Comparison of ENCODE assay signal across 30 mouse cellular contexts in the genomic region with DNA sequence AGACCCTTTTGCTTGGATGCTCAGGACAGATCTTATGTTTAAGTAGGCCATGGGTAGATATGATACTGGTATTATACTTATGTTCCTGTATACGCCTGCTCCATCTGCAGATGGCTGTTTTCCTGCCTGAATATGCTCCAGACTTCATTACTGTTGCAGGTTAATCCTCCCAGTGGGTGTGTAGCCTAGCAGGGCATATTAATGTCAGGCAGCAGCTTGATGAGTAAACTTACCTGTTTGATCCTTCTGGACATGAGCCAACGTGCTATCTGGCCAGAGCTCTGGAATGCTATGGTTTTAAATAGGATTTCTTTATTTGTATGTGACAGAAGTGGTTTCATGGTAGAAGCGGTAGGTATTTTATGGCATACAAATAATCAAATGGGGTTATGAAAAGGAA.
DNase-seq lines count a peak whose midpoint lies in the region; ATAC-seq and TF ChIP-seq lines count a peak whose summit lies in the region.
"Had no signal": no experiment of that assay in that cellular context is flagged by ENCODE, and none has a peak within 500 bp of the region (broad histone marks: within the 10 kb centered on the region; RNA-seq: fewer than 3 reads in every experiment).

No protein-coding gene starts in this region.

- no peaks in the 10 kb centered on the region for H3K27me3 ChIP-seq in embryonic facial prominence, embryonic 11.5 days (ENCODE audit: control insufficient read depth, insufficient read depth, low read length)
- H3K27me3 ChIP-seq in embryonic facial prominence, embryonic 10.5 days (replicated peaks; ENCODE audit: low read depth, poor library complexity, severe bottlenecking), result no peaks in the 10 kb centered on the region
- H3K27me3 ChIP-seq in midbrain, embryonic 14.5 days (ENCODE audit: control insufficient read depth, insufficient read depth, low read length), result no peaks in the 10 kb centered on the region
- no peaks in the 10 kb centered on the region for H3K27me3 ChIP-seq in midbrain, embryonic 15.5 days (replicated peaks)
- H3K27me3 ChIP-seq in embryonic facial prominence, embryonic 13.5 days, result no peaks in the 10 kb centered on the region
- H3K27me3 ChIP-seq in intestine, embryonic 16.5 days (replicated peaks; ENCODE audit: control insufficient read depth, insufficient read depth, low read length), result no peaks in the 10 kb centered on the region
- no peaks in the 10 kb centered on the region for H3K27me3 ChIP-seq in lung, postnatal 0 days (replicated peaks; ENCODE audit: insufficient read depth, low read length)
- H3K27me3 ChIP-seq: embryonic facial prominence, embryonic 15.5 days; forebrain, embryonic 13.5 days; liver, embryonic 15.5 days; megakaryocyte, embryonic 14.5 days; midbrain, embryonic 13.5 days; Patski; stomach, embryonic 15.5 days had no signal

- no peak overlapping the region for H3K4me3 ChIP-seq in embryonic facial prominence, embryonic 11.5 days (ENCODE audit: low read depth, low read length)
- no peak overlapping the region for H3K4me3 ChIP-seq in embryonic facial prominence, embryonic 10.5 days
- no peak overlapping the region for H3K4me3 ChIP-seq in midbrain, embryonic 14.5 days (replicated peaks; ENCODE audit: low read depth, low read length)
- no peak overlapping the region for H3K4me3 ChIP-seq in midbrain, embryonic 15.5 days
- H3K4me3 ChIP-seq in embryonic facial prominence, embryonic 13.5 days, result no peak overlapping the region
- no peak overlapping the region for H3K4me3 ChIP-seq in intestine, embryonic 16.5 days (ENCODE audit: low read length)
- H3K4me3 ChIP-seq in lung, postnatal 0 days (ENCODE audit: low read depth, low read length), result no peak overlapping the region
- H3K4me3 ChIP-seq: embryonic facial prominence, embryonic 15.5 days; forebrain, embryonic 13.5 days; hindbrain, embryonic 10.5 days; layer of hippocampus, adult 2 months; left cerebral cortex, adult 2 months; liver, embryonic 15.5 days; megakaryocyte, embryonic 14.5 days; midbrain, embryonic 13.5 days; stomach, embryonic 15.5 days had no signal

- no peak overlapping the region for H3K4me2 ChIP-seq in embryonic facial prominence, embryonic 11.5 days (ENCODE audit: low read depth, low read length)
- no peak overlapping the region for H3K4me2 ChIP-seq in midbrain, embryonic 14.5 days (ENCODE audit: low read length)
- no peak overlapping the region for H3K4me2 ChIP-seq in midbrain, embryonic 15.5 days
- no peak overlapping the region for H3K4me2 ChIP-seq in embryonic facial prominence, embryonic 13.5 days
- H3K4me2 ChIP-seq in intestine, embryonic 16.5 days (ENCODE audit: low read depth, low read length), result no peak overlapping the region
- H3K4me2 ChIP-seq in lung, postnatal 0 days (replicated peaks; ENCODE audit: low read depth, low read length), result no peak overlapping the region
- H3K4me2 ChIP-seq: embryonic facial prominence, embryonic 15.5 days; forebrain, embryonic 13.5 days; liver, embryonic 15.5 days; lung, embryonic 14.5 days; midbrain, embryonic 13.5 days; stomach, embryonic 15.5 days had no signal

- H3K9ac ChIP-seq in embryonic facial prominence, embryonic 11.5 days (replicated peaks; ENCODE audit: low read length), result no peak overlapping the region
- H3K9ac ChIP-seq in midbrain, embryonic 14.5 days (replicated peaks; ENCODE audit: low read length), result no peak overlapping the region
- H3K9ac ChIP-seq in midbrain, embryonic 15.5 days, result no peak overlapping the region
- no peak overlapping the region for H3K9ac ChIP-seq in embryonic facial prominence, embryonic 13.5 days
- no peak overlapping the region for H3K9ac ChIP-seq in intestine, embryonic 16.5 days (ENCODE audit: low read depth, low read length)
- H3K9ac ChIP-seq in lung, postnatal 0 days (replicated peaks; ENCODE audit: low read depth), result no peak overlapping the region
- H3K9ac ChIP-seq: embryonic facial prominence, embryonic 15.5 days; forebrain, embryonic 13.5 days; liver, embryonic 15.5 days; lung, embryonic 14.5 days; midbrain, embryonic 13.5 days; stomach, embryonic 15.5 days had no signal

- no peak for TF ChIP-seq EP300 in lung, postnatal 0 days (IDR thresholded peaks at IDR 0.05)

- TF ChIP-seq CTCF in lung, postnatal 0 days (IDR thresholded peaks at IDR 0.05), result no peak

- no peak for ATAC-seq in embryonic facial prominence, embryonic 11.5 days (replicated peaks; ENCODE audit: insufficient number of reproducible peaks, low FRiP score, low TSS enrichment, low read depth)
- ATAC-seq in midbrain, embryonic 14.5 days (ENCODE audit: low FRiP score, low TSS enrichment), result no peak
- no peak; the same call in 1 of the 2 replicates for ATAC-seq in midbrain, embryonic 15.5 days (replicated peaks)
- peak; percentile 43; the same call in 1 of the 2 replicates for ATAC-seq in embryonic facial prominence, embryonic 13.5 days (ENCODE audit: insufficient number of reproducible peaks, insufficient read depth, low FRiP score, low TSS enrichment, low read depth)
- ATAC-seq in intestine, embryonic 16.5 days, result peak; percentile 40; the same call in 1 of the 2 replicates
- no peak for ATAC-seq in lung, postnatal 0 days
- ATAC-seq: forebrain, embryonic 13.5 days; hindbrain, embryonic 16.5 days; midbrain, embryonic 13.5 days; Patski had no signal

- no peak overlapping the region for H3K27ac ChIP-seq in embryonic facial prominence, embryonic 11.5 days (replicated peaks; ENCODE audit: low read depth, low read length)
- no peak overlapping the region for H3K27ac ChIP-seq in embryonic facial prominence, embryonic 10.5 days (replicated peaks)
- no peak overlapping the region for H3K27ac ChIP-seq in midbrain, embryonic 14.5 days (replicated peaks; ENCODE audit: low read depth, low read length)
- H3K27ac ChIP-seq in midbrain, embryonic 15.5 days, result no peak overlapping the region
- H3K27ac ChIP-seq in embryonic facial prominence, embryonic 13.5 days, result no peak overlapping the region
- H3K27ac ChIP-seq in intestine, embryonic 16.5 days (ENCODE audit: low read length), result no peak overlapping the region
- no peak overlapping the region for H3K27ac ChIP-seq in lung, postnatal 0 days (ENCODE audit: low read length)
- H3K27ac ChIP-seq: forebrain, embryonic 13.5 days; hindbrain, embryonic 10.5 days; layer of hippocampus, adult 2 months; left cerebral cortex, adult 2 months; liver, embryonic 15.5 days; midbrain, embryonic 13.5 days had no signal

- no peaks in the 10 kb centered on the region for H3K36me3 ChIP-seq in embryonic facial prominence, embryonic 11.5 days (replicated peaks; ENCODE audit: control insufficient read depth, insufficient read depth, low read depth, low read length)
- no peaks in the 10 kb centered on the region for H3K36me3 ChIP-seq in embryonic facial prominence, embryonic 10.5 days (replicated peaks)
- no peaks in the 10 kb centered on the region for H3K36me3 ChIP-seq in midbrain, embryonic 14.5 days (ENCODE audit: control insufficient read depth, insufficient read depth, low read length)
- H3K36me3 ChIP-seq in midbrain, embryonic 15.5 days (replicated peaks), result no peaks in the 10 kb centered on the region
- H3K36me3 ChIP-seq in embryonic facial prominence, embryonic 13.5 days, result no peaks in the 10 kb centered on the region
- no peaks in the 10 kb centered on the region for H3K36me3 ChIP-seq in intestine, embryonic 16.5 days (ENCODE audit: control insufficient read depth, insufficient read depth, low read length)
- no peaks in the 10 kb centered on the region for H3K36me3 ChIP-seq in lung, postnatal 0 days (ENCODE audit: insufficient read depth, low read length)
- H3K36me3 ChIP-seq: embryonic facial prominence, embryonic 15.5 days; hindbrain, embryonic 10.5 days; liver, embryonic 15.5 days; midbrain, embryonic 13.5 days; stomach, embryonic 15.5 days had no signal

- no peaks in the 10 kb centered on the region for H3K4me1 ChIP-seq in embryonic facial prominence, embryonic 11.5 days (ENCODE audit: control insufficient read depth, insufficient read depth, low read length)
- no peaks in the 10 kb centered on the region for H3K4me1 ChIP-seq in embryonic facial prominence, embryonic 10.5 days
- H3K4me1 ChIP-seq in midbrain, embryonic 14.5 days (ENCODE audit: control insufficient read depth, insufficient read depth, low read length), result no peaks in the 10 kb centered on the region
- no peaks in the 10 kb centered on the region for H3K4me1 ChIP-seq in midbrain, embryonic 15.5 days
- H3K4me1 ChIP-seq in embryonic facial prominence, embryonic 13.5 days, result no peaks in the 10 kb centered on the region
- no peaks in the 10 kb centered on the region for H3K4me1 ChIP-seq in intestine, embryonic 16.5 days (ENCODE audit: control insufficient read depth, insufficient read depth, low read length)
- no peaks in the 10 kb centered on the region for H3K4me1 ChIP-seq in lung, postnatal 0 days (ENCODE audit: insufficient read depth, low read depth, low read length)
- H3K4me1 ChIP-seq: embryonic facial prominence, embryonic 15.5 days; forebrain, embryonic 13.5 days; hindbrain, embryonic 10.5 days; liver, embryonic 15.5 days; megakaryocyte, embryonic 14.5 days; midbrain, embryonic 13.5 days; stomach, embryonic 15.5 days had no signal

- WGBS in embryonic facial prominence, embryonic 11.5 days, result 82% methylated on average over 3 of the region's 3 CpGs
- WGBS in embryonic facial prominence, embryonic 10.5 days, result 83% methylated on average over 3 of the region's 3 CpGs
- 60% methylated on average over 3 of the region's 3 CpGs for WGBS in midbrain, embryonic 14.5 days
- WGBS in midbrain, embryonic 15.5 days, result 66% methylated on average over 3 of the region's 3 CpGs
- 61% methylated on average over 3 of the region's 3 CpGs for WGBS in embryonic facial prominence, embryonic 13.5 days
- WGBS in intestine, embryonic 16.5 days, result 55% methylated on average over 3 of the region's 3 CpGs
- 61% methylated on average over 3 of the region's 3 CpGs for WGBS in lung, postnatal 0 days

- H3K9me3 ChIP-seq in embryonic facial prominence, embryonic 11.5 days (replicated peaks; ENCODE audit: control insufficient read depth, low read length), result no peaks in the 10 kb centered on the region
- no peaks in the 10 kb centered on the region for H3K9me3 ChIP-seq in embryonic facial prominence, embryonic 10.5 days
- no peaks in the 10 kb centered on the region for H3K9me3 ChIP-seq in midbrain, embryonic 14.5 days (ENCODE audit: control insufficient read depth, low read length)
- H3K9me3 ChIP-seq in midbrain, embryonic 15.5 days, result no peaks in the 10 kb centered on the region
- H3K9me3 ChIP-seq in embryonic facial prominence, embryonic 13.5 days, result no peaks in the 10 kb centered on the region
- H3K9me3 ChIP-seq in intestine, embryonic 16.5 days (ENCODE audit: control insufficient read depth, low read length), result no peaks in the 10 kb centered on the region
- no peaks in the 10 kb centered on the region for H3K9me3 ChIP-seq in lung, postnatal 0 days (ENCODE audit: low read length)
- H3K9me3 ChIP-seq: embryonic facial prominence, embryonic 15.5 days; forebrain, embryonic 13.5 days; hindbrain, embryonic 10.5 days; liver, embryonic 15.5 days; megakaryocyte, embryonic 14.5 days; midbrain, embryonic 13.5 days; stomach, embryonic 15.5 days had no signal

- DNase-seq in embryonic facial prominence, embryonic 11.5 days (ENCODE audit: low spot score), result peak; percentile 3
- no peak for DNase-seq in embryonic facial prominence, embryonic 10.5 days (ENCODE audit: low spot score)
- peak; percentile 8 for DNase-seq in midbrain, embryonic 14.5 days
- no peak for DNase-seq in lung, postnatal 0 days (ENCODE audit: low spot score)
- DNase-seq: adrenal gland, postnatal 10 days; cerebellum, adult 11-12 months; cerebellum, postnatal 36 days; gastrocnemius, postnatal 10 days; heart, postnatal 14 days; kidney, postnatal 25 days; liver; lung, embryonic 14.5 days; lung, postnatal 36 days; right cerebral cortex, postnatal 25 days; thymus, adult 18-20 months; thymus, postnatal 36 days had no signal

Comparison
In these comparisons a context has a peak if more than half of its experiments do, and no peak if none do; other contexts are left out.
1. ATAC-seq: peak in embryonic facial prominence, embryonic 13.5 days (single experiment) and intestine, embryonic 16.5 days (single experiment); none in embryonic facial prominence, embryonic 11.5 days (single experiment), midbrain, embryonic 14.5 days (single experiment), midbrain, embryonic 15.5 days (single experiment) and lung, postnatal 0 days (single experiment).
2. DNase-seq: peak in embryonic facial prominence, embryonic 11.5 days (single experiment) and midbrain, embryonic 14.5 days (single experiment); none in embryonic facial prominence, embryonic 10.5 days (single experiment) and lung, postnatal 0 days (single experiment).